Mouse (Mus musculus) forebrain, postnatal 0 days (tissue): ENCODE measurements around the gene Ufsp1. TPM values are rescaled to one million over a fixed set of nuclear protein-coding genes. Genes with fewer than 3 reads are reported as not detected.
A peak's percentile ranks its signal among the peaks of the same experiment; 100 is the strongest.

Source experiments
- ATAC-seq: fragments of 200-750 bp; cut with Nextera tagmentation; 2 replicates; pipeline ENCODE4 v1.8.0; 2017; ENCODE audit warnings: mild to moderate bottlenecking, moderate library complexity
- DNase-seq: peaks from one replicate; pipeline ENCODE4 v3.0.0-alpha.2; 2015
- H3K27ac ChIP-seq: fragments of 300-500 bp; sonication (generic); 2 replicates; pipeline ENCODE4 v1.5.1; 2014; ENCODE audit warnings: low read depth, mild to moderate bottlenecking, antibody characterized with exemption, low read length, moderate library complexity, mixed read lengths
- H3K27me3 ChIP-seq: fragments of 300-500 bp; sonication (generic); 2 replicates; pipeline ENCODE4 v1.6.1; 2014; ENCODE audit warnings: mild to moderate bottlenecking, low read length, mixed read lengths; ENCODE audit not compliant: insufficient read depth
- H3K36me3 ChIP-seq: fragments of 300-500 bp; sonication (generic); 2 replicates; pipeline ENCODE4 v1.6.1; 2014; ENCODE audit warnings: mild to moderate bottlenecking, moderate library complexity; ENCODE audit not compliant: insufficient read depth
- H3K4me1 ChIP-seq: fragments of 300-500 bp; sonication (generic); 2 replicates; pipeline ENCODE4 v1.6.1; 2014; ENCODE audit warnings: antibody characterized with exemption; ENCODE audit not compliant: insufficient read depth
- H3K4me2 ChIP-seq: fragments of 300-500 bp; sonication (generic); 2 replicates; pipeline ENCODE4 v1.6.1; 2014; ENCODE audit warnings: low read depth, mild to moderate bottlenecking, moderate library complexity
- H3K4me3 ChIP-seq: fragments of 300-500 bp; sonication (generic); 2 replicates; pipeline ENCODE4 v1.5.1; 2014; ENCODE audit warnings: low read depth, low read length, mixed read lengths
- H3K9ac ChIP-seq: fragments of 300-500 bp; sonication (generic); 2 replicates; pipeline ENCODE4 v1.6.1; 2014; ENCODE audit warnings: mild to moderate bottlenecking
- H3K9me3 ChIP-seq: fragments of 300-500 bp; sonication (generic); 2 replicates; pipeline ENCODE4 v1.6.1; 2016; ENCODE audit warnings: low read length
- CTCF ChIP-seq: sonication (generic); IDR thresholded peaks from 2 replicates; pipeline ENCODE4 v1.5.1; 2016; ENCODE audit warnings: antibody characterized with exemption, control low read depth, low read depth
- WGBS: fragments of 180-500 bp; shearing (Covaris S2); extraction: QIAGEN DNeasy Blood & Tissue Kit; methylation state at CpG from one replicate; pipeline ENCODE4 v1.1.7; 2014; 5-methylcytosine and 5-hydroxymethylcytosine counted together
- polyA plus RNA-seq: library from polyadenylated mRNA; unstranded; fragments of >200 nt; fragmentation: Nextera tagmentation; extraction: Ambion mirVana; gene quantifications from 2 replicates; pipeline ENCODE4 v1.2.1, GENCODE M21; 2015
- total RNA-seq: library from RNA; depleted of rRNA; stranded (reverse); fragments of >200 nt; gene quantifications from 2 replicates; pipeline ENCODE4 v1.2.3, GENCODE M21; 2014

The Ufsp1 gene
- total and polyA plus RNA-seq, 2 experiments from 2014 or later: 15.2 to 23.4 TPM

DNA sequence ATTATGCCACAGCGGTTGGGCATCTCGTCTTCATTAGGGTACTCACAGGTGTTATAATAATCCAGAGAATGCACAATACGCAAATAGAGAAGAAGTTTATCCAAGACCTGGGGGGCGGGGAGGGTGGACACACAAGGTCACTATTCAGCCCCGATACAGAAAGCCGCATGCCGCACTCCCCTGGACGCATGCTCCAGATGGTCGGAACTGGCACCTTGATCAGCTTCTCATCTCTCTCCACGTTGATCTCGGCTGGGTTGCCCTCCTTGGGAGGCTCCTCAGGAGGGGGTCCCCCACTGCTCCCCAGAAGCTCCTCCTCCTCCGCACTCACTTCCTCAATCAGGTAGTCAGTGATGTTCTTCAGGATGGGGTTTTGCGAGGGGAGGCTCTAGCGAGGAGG lies 2.7 kb downstream of the Ufsp1 start:
- no peak for DNase-seq
- no peaks in the 10 kb centered on the region for H3K9me3 ChIP-seq
- no peak overlapping the region for H3K4me3 ChIP-seq
- WGBS: 91% methylated on average over 14 of the region's 14 CpGs
- H3K4me1 ChIP-seq: 0 out of 2 replicates have a peak, but pooled peaks cover 4% of the 10 kb centered on the region
- H3K27me3 ChIP-seq: no peaks in the 10 kb centered on the region
- H3K36me3 ChIP-seq: peaks cover 73% of the 10 kb centered on the region
- H3K4me2 ChIP-seq: no peak overlapping the region
- no peak for ATAC-seq
- H3K27ac ChIP-seq: no peak overlapping the region
- no peak for TF ChIP-seq CTCF
- no peak overlapping the region for H3K9ac ChIP-seq

DNA sequence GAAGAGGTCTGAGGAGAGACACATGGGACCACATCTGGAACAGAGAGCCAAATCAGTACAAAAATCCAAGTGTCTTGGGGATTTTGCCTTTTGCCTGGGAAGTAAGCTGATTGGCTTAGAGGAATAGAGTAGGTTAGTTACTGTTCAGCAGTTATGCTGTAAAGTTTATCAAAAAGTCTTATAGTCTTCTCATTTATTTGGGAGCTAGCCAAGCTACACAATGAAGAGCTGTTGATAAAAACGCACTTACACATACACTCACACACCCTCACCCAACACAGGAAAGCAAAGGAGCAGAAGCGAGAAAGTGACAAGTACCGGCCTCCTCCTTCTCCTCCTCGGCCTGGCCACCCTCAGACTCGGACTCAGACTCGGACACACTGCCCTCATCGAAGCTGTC lies 4.8 kb downstream of the Ufsp1 start:
- H3K27me3 ChIP-seq: no peaks in the 10 kb centered on the region
- H3K4me3 ChIP-seq: no peak overlapping the region
- H3K36me3 ChIP-seq: peaks cover 83% of the 10 kb centered on the region
- DNase-seq (no peak), ATAC-seq (no peak)
- H3K4me1 ChIP-seq: 0 out of 2 replicates have a peak, but pooled peaks cover 4% of the 10 kb centered on the region
- 88% methylated on average over 7 of the region's 7 CpGs for WGBS
- H3K9ac ChIP-seq: no peak overlapping the region
- H3K4me2 ChIP-seq: no peak overlapping the region
- no peaks in the 10 kb centered on the region for H3K9me3 ChIP-seq
- no peak overlapping the region for H3K27ac ChIP-seq
- no peak for TF ChIP-seq CTCF

DNA sequence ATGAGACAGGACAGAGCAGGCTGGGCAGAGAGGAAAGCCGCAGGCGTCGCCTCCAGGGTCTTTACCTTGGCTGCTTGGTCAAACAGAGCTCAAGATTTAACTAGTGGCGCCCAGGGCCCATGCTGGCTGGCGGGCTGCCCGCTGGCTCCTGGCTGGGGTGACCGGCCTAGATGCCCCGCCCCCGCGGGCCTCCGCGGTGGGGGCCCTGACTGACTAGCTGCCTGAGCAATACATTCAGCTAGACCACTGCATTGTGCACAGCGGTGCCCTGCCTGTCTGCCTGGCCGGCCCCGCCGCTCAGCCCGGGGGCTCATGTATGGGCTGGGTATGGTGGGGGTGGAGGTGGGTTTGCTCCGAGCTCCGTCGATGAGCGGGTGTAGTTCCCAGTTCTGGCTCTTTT lies 6.8 kb downstream of the Ufsp1 start:
- Histone ChIP-seq H3K27me3 (no peaks in the 10 kb centered on the region), H3K4me1 (peaks cover 14% of the 10 kb centered on the region), H3K27ac (no peak overlapping the region), H3K36me3 (peaks cover 69% of the 10 kb centered on the region), H3K4me2 (no peak overlapping the region), H3K9ac (no peak overlapping the region), H3K9me3 (no peaks in the 10 kb centered on the region), H3K4me3 (no peak overlapping the region)
- no peak for TF ChIP-seq CTCF
- WGBS: 56% methylated on average over 21 of the region's 21 CpGs
- DNase-seq: no peak
- ATAC-seq: no peak

DNA sequence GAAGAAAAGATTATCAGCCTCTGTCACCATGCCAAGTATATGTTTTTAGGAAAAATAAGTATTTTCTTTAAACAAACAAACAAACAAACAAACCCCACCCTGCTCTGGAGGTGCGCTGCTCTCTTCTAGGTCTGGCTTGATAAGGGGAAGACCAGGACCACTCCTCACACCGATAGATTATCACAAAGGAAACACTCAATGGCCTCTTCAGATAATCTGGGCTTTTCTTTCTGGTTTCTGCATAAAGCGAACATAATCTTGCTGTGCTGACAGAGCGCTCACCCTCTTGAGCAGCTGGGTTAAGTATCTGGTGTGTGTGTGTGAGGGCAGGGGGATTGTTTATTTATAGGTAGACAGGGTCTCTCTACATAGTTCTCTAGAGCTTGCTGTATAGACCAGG lies 9.2 kb downstream of the Ufsp1 start:
- 84% methylated on average over 4 of the region's 4 CpGs for WGBS
- no peaks in the 10 kb centered on the region for H3K27me3 ChIP-seq
- no peak overlapping the region for H3K4me3 ChIP-seq
- peaks cover 20% of the 10 kb centered on the region for H3K4me1 ChIP-seq
- no peak overlapping the region for H3K27ac ChIP-seq
- H3K9me3 ChIP-seq: no peaks in the 10 kb centered on the region
- ATAC-seq (no peak), DNase-seq (no peak)
- TF ChIP-seq CTCF: no peak
- H3K9ac ChIP-seq: 0 out of 2 replicates have a peak overlapping the region, but pooled peaks have one; percentile 22
- H3K4me2 ChIP-seq: no peak overlapping the region
- peaks cover 45% of the 10 kb centered on the region for H3K36me3 ChIP-seq

DNA sequence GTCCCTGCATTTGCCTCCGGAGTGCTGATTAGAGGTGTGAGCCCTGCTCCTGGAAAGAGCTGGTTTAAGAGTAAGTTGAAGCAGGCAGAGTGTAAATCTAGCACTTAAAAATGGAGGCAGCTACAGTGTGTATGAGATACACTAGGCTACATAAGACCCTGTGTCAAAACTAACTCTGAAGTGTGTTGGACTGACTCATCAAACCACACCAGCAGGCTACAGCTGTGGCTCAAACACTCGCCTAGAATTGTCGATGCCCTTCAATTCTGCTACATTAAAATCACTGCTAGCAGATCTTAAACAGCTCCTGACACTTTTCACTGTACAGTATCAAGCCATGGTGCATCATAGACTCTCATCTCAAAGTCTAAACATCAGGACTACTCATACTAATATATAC lies 9.7 kb downstream of the Ufsp1 start:
- H3K4me1 ChIP-seq: peaks cover 20% of the 10 kb centered on the region
- DNase-seq: no peak
- H3K27ac ChIP-seq: no peak overlapping the region
- no peak for TF ChIP-seq CTCF
- H3K27me3 ChIP-seq: no peaks in the 10 kb centered on the region
- no peaks in the 10 kb centered on the region for H3K9me3 ChIP-seq
- ATAC-seq: no peak
- no peak overlapping the region for H3K4me3 ChIP-seq
- peaks cover 39% of the 10 kb centered on the region for H3K36me3 ChIP-seq
- 75% methylated on average over 3 of the region's 3 CpGs for WGBS
- no peak overlapping the region for H3K9ac ChIP-seq
- no peak overlapping the region; the same call in 1 of the 2 replicates for H3K4me2 ChIP-seq

DNA sequence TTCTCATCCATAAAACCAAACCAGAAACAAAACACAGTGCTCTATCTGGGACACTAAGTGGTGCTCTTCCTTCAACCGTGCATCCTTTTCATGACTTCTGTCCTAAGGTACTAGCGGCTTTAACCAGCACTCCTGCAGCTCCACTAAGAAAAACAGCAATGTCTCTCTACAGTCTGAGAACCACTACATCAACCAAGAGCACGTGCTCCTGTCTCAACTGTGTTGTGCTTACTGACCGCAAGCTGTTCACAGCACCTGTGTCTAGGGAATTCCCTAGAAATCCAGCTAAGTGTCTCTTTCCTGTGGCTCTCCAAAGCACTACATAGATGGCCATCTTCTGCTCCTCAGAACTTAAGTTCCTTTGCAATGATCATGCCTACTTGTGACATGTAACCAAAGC lies 10.4 kb downstream of the Ufsp1 start:
- Histone ChIP-seq H3K36me3 (peaks cover 35% of the 10 kb centered on the region), H3K4me2 (peak overlapping the region; percentile 49; the same call in 1 of the 2 replicates), H3K27me3 (no peaks in the 10 kb centered on the region), H3K27ac (no peak overlapping the region), H3K4me1 (peaks cover 20% of the 10 kb centered on the region), H3K9me3 (no peaks in the 10 kb centered on the region), H3K4me3 (0 out of 2 replicates have a peak overlapping the region, but pooled peaks have one; percentile 12), H3K9ac (no peak overlapping the region)
- TF ChIP-seq CTCF: no peak
- no peak for ATAC-seq
- WGBS: 66% methylated on average over 4 of the region's 4 CpGs
- DNase-seq: no peak

DNA sequence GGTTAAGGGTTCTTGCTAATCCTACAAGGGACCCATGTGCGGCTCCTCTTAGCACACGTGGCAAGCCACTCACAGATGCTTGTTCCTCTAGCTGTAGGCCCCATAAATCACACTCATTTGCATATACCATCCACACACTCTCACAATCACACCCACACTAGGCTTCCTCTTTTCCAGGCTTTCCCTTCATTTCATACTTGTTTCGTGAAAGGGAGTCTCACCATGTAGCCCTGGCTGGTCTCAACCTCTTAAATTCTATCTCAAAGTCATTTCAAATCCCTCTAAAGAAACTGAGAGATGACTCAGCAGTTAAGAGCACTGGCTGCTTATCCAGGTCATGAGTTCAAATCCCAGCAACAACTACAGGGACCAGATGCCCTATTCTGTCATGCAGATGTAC lies 11.4 kb downstream of the Ufsp1 start:
- Histone ChIP-seq H3K9ac (peak overlapping the region; percentile 37; the same call in 1 of the 2 replicates), H3K27ac (no peak overlapping the region), H3K9me3 (no peaks in the 10 kb centered on the region), H3K4me3 (peak overlapping the region; percentile 77), H3K4me1 (peaks cover 20% of the 10 kb centered on the region), H3K4me2 (peak overlapping the region; percentile 49), H3K27me3 (no peaks in the 10 kb centered on the region), H3K36me3 (peaks cover 28% of the 10 kb centered on the region)
- ATAC-seq: no peak
- no peak for TF ChIP-seq CTCF
- DNase-seq: no peak
- WGBS: 66% methylated on average over 3 of the region's 3 CpGs
